Mouse (Mus musculus) brain, embryonic 14.5 days (tissue): ENCODE measurements around the gene Ntan1.
"Not testable (repeated sequence)": the region's sequence is repeated elsewhere in the genome, so short reads cannot be mapped to it uniquely, and the experiment has no call there.

Source experiments
- CTCF ChIP-seq: fragments of 200-500 bp; IDR thresholded peaks from 2 replicates; pipeline ENCODE4 v1.5.1; 2012; ENCODE audit warnings: inconsistent platforms, mild to moderate bottlenecking, moderate library complexity, borderline replicate concordance; ENCODE audit not compliant: insufficient read depth, insufficient read length; ENCODE audit errors: extremely low read depth
- POLR2A ChIP-seq: fragments of 200-500 bp; IDR thresholded peaks from 2 replicates; pipeline ENCODE4 v1.6.1; 2012; ENCODE audit warnings: mild to moderate bottlenecking, inconsistent platforms, borderline replicate concordance; ENCODE audit not compliant: poor library complexity, insufficient read depth, insufficient read length, severe bottlenecking; ENCODE audit errors: extremely low read depth

GRCm38 (mm10) chr16:13793441-13793840 lies 25.2 kb upstream of the Ntan1 start:
- TF ChIP-seq CTCF, POLR2A: not testable (repeated sequence)
